Mouse (Mus musculus) small intestine, adult 2 months (tissue): ENCODE measurements around the gene Cacna2d3.

ENCODE experiments used
- CTCF ChIP-seq: fragments of 200-500 bp; IDR thresholded peaks from 2 replicates; pipeline ENCODE4 v1.5.1; 2012; ENCODE audit warnings: low read depth, mild to moderate bottlenecking, control low read depth, inconsistent platforms, low read length, moderate library complexity, mixed read lengths; ENCODE audit not compliant: insufficient replicate concordance, insufficient read length; ENCODE audit errors: extremely low read depth
- POLR2A ChIP-seq: fragments of 200-500 bp; IDR thresholded peaks from 2 replicates; pipeline ENCODE4 v1.6.1; 2012; ENCODE audit warnings: low read depth, mild to moderate bottlenecking, control low read depth, inconsistent platforms, low read length, moderate library complexity

- TF ChIP-seq CTCF (no peak), POLR2A (no peak)
These were observed 584.6 kb downstream of the Cacna2d3 start for GRCm38 (mm10) chr14:29137006-29137579.
